Mouse (Mus musculus) thymus, adult 2 months (tissue): Measurements from ENCODE around the gene Ktn1.

Experiments
- CTCF ChIP-seq: fragments of 200-500 bp; IDR thresholded peaks from 2 replicates; pipeline ENCODE4 v1.5.1; 2012; ENCODE audit warnings: mild to moderate bottlenecking, control low read depth, low read length, moderate library complexity, borderline replicate concordance; ENCODE audit not compliant: control insufficient read depth, poor library complexity, insufficient read depth; ENCODE audit errors: extremely low read depth
- POLR2A ChIP-seq: fragments of 200-500 bp; IDR thresholded peaks from 2 replicates; pipeline ENCODE4 v1.6.1; 2012; ENCODE audit warnings: mild to moderate bottlenecking, low read length, control low read depth, moderate library complexity; ENCODE audit not compliant: control insufficient read depth, poor library complexity, insufficient read depth; ENCODE audit errors: extremely low read depth

GRCm38 (mm10) chr14:47626812-47627211 lies 21.4 kb upstream of the Ktn1 start:
- TF ChIP-seq CTCF (no peak), POLR2A (no peak)
